Mouse (Mus musculus) heart, postnatal 0 days (tissue): Measurements from ENCODE around the gene Fscn2.

ENCODE experiments used
- CTCF ChIP-seq: IDR thresholded peaks from 2 replicates; pipeline ENCODE4 v1.5.1; 2016; ENCODE audit warnings: antibody characterized with exemption, control low read depth, low read depth
- EP300 ChIP-seq: IDR thresholded peaks from 2 replicates; pipeline ENCODE4 v1.6.1; 2016; ENCODE audit warnings: antibody characterized with exemption, low read depth

DNA sequence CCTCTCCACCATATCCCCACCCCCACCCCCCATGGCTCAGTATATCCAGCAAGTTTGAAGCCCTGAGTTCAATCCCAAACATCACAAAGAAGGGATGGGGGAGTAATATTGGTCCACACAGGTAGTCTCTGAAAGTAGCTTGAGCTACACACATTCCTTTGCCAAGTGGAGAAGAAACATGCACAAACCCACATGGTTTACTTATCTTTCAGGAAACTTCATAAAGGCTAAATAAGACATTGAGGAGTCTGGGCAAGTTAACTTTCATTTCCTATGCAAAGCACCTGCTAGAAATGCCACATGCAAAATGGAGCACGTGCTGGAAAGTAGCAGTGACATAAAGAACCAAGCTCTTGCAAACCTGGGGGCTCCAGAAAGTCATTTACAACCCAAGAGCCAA, 45.1 kb downstream of the Fscn2 start:
- no peak for TF ChIP-seq CTCF
- TF ChIP-seq EP300 = no peak
